Mouse (Mus musculus) lung, postnatal 10 days (tissue): Measurements from ENCODE around the gene Zfp637.
A peak's percentile ranks its signal among the peaks of the same experiment; 100 is the strongest.
"Not testable (repeated sequence)": the region's sequence is repeated elsewhere in the genome, so short reads cannot be mapped to it uniquely, and the experiment has no call there.

Experiments
- DNase-seq: peaks from one replicate; pipeline ENCODE4 v3.0.0; 2021

The Zfp637 gene

DNA sequence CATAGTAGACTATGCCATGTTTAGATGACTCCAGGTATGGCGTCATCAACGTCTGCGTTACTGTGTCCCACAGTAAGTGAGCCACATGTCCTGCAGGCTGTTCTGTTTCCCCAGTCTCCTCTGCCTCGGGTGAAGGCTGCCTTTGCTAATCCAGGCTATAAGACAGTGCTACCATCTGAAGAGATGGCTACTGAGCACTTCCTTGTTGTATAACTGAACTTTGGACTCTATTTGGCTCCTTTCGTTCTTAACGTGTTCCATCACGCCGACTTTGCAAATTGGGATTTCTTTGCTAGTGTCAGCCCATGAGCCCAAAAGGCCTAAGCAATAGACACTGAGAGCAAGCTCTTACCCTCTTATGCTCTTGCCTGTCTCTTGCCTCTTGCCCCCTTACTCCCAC lies 27.2 kb downstream of the Zfp637 start:
- DNase-seq: no peak

DNA sequence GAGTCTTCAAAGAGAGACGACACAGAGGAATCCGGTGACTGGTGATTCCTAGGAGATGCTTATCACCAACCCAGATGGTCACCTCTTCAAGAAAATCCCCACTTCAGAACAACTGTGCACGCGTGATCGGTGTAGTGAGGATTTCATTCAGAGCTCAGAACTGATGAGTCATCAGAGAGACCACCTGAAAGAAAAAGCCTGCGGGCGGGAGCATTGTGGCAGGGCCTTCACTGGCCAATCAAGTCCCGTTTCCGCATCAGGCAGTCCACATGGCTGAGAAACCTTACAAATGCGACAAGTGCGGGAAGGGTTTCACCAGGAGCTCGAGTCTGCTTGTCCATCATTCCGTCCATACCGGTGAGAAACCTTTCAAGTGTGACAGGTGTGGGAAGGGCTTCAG lies 30.1 kb downstream of the Zfp637 start:
- DNase-seq: no peak

DNA sequence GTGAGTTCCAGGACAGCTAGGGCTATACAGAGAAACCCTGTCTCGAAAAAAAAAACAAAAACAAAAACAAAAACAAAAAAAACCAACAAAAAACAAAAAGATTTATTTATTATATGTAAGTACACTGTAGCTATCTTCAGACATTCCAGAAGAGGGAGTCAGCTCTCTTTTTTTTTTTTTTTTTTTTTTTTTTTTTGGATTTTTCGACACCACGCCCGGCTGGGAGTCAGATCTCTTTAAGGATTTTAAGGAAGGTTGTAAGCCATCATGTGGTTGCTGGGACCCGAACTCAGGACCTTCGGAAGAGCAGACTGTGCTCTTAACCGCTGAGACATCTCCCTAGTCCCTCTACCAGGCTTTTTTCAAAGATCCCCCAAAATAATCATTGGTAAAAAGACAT lies 32.5 kb downstream of the Zfp637 start:
- not testable (repeated sequence) for DNase-seq

DNA sequence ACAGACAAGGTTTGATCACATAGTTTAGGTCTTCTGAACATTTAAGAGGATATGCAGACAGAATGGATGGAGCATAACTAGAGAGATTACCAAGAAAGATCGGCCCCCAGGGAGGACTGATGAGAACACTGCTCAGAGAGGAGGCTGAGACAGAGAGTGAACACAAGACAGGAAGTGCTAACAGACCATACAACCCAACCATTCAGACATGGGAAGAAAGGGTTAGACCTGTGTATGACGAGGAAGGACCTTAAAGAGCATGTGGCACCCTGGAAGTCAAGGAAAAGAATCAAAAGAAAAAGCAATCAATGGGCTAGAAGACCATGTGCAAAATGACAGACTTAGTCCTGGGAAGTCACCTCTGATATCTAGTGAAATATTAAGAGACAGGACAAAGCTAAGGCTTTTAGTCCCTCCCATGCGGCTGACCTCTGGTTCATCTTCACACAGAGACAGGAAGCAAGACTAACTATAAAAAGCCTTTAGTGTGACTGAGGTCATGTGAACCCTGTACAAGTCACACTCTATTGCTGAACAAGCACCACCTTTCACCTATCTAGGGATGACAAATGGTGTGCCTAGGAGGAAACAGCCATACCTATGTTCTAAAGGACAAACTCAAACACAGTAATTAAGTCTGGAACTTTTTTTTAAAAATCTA lies 33.8 kb downstream of the Zfp637 start:
- no peak for DNase-seq

DNA sequence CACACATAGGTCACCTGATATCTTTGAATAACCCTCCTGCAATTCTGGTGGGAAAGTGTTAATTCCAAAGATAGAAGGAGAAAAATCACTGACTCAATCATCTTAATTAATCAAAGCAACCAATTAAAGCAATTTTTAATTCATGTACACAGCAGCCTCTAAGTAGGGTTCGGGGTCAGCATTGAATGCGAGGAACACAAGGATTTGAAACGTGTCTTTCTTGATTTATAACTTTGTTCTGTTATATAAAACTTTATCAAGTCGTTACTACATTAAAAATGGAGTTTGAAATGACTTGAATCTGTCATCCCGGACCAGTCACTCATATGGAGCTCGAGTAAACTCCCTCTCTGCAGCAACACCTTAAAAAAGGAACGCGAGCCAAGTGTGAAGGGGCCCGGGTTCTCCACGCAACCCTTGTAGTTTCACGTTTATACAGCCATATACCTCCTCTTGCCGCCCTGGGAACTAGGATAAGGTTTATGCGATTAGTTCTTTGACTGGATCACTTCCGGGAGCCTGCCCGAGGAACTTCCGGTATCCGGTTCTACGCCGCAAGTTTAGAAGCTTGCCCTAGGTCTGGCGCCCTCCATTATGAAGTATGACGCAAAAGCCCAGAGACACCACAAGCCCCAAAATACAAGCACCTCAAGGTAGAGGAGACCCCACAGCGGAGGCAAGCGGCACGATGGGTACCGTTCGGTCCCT lies 37.9 kb downstream of the Zfp637 start:
- DNase-seq: peak; percentile 93

DNA sequence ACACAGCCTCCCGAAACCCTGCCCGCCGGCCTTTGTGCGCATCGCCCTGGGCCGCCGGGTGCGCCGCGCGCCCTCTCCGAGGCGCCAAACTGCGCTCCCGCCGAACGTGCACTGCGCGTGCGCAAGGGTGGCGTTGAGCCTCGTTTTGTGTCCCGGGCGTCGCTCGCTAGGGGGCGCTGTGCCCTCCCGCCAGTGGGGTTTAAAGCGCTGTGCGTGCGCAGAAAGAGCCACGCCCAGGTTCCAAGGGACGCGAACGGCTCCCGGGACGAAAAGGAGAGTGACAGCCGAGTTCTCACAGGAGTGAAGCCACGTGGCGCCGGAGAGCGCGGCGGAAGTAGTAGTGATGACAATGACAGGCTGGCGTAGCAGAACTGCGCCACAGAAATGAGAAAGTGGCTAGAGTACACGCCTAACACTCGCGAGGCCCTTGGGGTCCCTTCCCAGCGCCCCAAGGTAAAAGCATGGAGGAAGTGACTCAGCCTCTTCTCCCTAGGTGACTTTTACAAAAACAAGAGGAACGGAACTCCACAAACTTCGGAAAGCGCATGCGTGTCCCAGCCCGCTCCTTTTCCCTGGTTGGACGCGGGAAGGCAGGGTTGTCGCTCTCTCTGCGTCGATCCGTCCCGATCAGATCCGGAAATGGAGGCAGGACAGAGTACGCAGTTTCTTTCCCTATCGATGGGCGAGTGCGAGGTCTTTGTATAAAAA lies 38.6 kb downstream of the Zfp637 start:
- peak; percentile 99 for DNase-seq

DNA sequence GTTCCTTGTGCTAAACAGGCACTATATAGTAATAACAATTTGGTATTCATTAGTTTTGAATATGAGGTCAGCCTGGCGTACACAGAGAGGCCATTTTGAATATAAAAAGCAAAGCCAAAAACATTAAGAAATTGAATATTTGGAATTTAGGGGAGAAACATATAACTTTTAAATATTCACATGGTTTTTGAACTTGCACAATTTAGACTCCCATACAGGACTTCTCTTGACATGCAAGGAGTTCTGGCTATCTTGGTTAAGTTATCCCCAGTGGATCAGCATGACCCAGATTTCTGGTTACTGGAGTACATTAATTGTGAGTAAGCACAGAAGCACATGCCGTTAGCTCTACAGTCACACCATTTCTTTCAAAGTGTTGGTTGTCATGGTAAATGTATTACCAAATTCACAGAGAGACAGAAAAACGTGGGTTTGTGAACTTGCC lies 39.4 kb downstream of the Zfp637 start:
- no peak for DNase-seq

DNA sequence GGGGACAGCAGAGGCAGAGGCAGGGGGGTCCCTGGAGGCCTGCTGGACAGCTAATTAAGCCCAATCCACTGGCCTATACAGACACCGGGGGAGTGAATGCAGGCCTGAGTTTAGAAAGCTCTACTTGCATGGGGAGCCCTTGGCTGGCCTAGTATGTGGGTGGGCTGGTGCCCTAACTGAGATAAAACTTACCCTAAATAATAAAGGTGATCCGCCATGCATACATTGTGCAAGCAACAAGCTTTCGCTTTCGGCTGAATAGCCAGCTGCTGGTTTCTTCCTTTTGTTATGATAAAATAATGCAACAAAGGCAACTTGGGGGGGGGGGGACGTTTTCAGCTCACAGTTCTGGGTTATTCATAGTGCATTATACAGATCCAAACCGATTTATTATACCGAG lies 40.2 kb downstream of the Zfp637 start:
- DNase-seq: no peak

DNA sequence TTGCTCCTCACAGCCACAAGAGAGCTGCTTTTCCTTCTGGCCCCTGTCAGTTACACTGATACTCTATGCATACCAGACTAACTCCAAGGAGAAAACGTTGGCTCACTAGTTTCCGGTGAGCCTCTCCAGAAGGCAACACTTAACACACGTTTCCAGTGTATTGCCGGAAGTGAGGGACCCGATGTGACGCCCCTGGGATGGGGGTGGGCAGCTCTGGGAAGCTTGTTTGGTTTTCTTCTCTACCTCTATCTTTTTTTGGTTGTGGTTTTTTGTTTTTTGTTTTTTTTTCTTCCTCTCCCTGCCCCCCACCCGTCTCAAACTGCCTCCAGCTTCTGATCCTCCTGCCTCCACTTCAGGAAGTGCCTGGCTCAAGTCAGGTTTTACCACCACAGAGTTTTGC lies 41.0 kb downstream of the Zfp637 start:
- no peak for DNase-seq

DNA sequence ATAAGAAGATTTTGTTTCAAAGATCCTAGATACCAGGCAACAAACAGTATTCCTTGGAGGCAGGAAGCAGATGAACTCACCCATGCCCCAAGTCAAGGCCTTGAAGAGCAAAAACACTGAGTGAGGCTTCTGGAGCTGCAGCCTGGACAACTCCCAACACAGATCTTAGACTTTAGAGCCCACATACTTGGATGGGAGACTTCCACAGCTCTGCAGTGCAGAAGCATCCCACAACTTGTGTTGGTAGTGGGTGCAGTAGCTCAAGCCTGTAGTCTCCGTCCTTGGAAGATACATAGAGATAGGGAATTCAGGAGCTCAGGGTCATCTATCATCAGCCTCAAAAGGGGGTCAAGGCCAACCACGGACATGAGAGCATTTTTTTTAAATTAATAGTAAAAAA lies 45.0 kb downstream of the Zfp637 start:
- DNase-seq: no peak

DNA sequence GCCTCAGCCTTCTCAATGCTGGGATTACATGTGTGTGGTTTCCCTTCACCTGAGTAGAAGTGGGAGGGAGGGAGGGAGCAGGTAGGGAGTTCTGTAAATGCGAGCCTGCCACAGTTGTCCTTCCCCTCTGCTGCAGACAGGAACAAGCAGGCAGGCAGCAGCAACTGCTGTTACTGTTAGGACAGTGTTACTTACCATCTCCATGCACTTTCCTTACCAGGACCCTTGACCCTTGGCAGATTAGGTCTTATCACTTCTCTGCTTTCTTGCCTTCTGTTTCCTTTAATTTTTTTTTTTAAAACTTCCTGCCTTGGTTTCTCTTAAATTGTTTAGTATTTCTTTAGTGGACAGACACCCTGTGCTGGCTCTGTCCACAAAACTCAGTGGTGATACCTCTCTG lies 47.1 kb downstream of the Zfp637 start:
- no peak for DNase-seq

DNA sequence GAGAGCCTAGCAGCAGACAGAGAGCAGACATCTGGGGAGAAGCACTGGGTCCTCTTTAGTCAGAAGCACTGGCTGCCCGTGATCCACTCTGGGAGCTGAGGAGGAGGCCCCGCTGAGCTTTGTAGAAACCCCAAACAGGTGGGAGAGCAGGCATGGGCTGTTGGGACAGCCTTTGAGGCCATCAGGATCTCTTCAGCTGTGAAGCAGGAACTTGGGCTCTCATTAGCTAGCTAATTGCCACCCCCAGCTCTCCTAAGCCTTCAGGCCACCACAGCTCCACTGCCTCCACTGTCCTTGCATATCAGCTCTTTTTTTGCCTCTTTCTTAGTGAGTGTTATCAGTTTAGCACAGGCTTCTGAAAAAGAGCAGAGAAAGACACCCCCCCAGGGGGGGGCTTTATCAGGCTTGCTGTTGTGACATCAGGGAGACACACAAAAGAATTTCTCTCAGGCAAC lies 47.7 kb downstream of the Zfp637 start:
- no peak for DNase-seq

DNA sequence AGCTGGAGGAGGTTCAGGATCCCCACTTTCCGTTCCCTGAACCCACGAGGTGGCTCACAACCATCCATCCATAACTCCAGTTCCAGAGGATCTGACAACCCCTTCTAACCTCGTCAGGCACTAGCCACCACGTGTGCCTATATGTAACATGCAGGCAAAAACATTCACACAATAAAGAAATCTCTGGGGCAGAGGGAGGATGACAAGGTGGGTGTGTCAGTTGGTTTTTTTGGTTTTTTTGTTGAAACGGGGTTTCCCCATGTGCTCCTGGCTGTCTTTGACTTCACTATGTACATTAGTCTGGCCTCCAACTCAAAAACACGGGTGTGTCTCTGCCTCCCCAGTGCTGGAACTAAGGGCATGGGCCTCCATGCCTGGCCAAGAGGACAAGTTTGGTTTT lies 49.3 kb downstream of the Zfp637 start:
- no peak for DNase-seq

DNA sequence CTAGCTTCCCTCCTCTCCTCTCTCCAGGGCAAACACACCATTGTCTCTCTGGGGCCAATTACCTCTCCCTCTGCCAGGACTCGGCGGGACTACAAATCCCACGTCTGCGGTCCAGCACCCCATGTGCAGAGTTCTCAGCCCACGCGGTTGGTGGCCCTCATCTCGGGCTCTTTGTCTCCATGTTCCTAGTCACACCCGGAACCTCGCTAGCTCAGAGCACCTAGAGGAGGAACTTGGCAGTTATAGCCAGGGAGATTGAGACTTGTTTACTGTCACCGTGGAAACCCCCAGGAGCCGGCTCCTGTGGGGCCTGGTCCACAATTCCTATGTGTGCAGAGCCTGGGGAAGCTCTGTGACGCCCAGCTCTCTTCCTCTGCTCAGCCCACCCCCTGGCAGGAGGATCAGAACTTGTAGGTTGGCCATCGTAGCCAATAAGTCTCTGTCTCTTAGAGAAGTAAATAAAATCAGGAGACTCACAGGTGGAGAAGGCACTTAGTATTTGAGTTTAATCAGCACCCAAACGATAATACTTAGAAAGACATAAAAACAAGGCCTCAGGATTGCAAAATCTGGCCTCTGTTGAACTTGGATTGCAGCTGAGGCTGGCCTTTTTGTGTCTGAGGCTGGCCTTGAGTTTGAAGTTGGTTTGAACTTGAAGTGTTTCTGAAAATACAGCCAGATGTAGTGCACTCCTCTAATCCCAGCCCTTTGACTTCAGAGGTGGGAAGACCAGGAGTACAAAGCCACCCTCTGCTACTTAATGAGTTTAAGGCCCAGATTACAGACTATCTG lies 50.6 kb downstream of the Zfp637 start:
- peak; percentile 26 for DNase-seq

DNA sequence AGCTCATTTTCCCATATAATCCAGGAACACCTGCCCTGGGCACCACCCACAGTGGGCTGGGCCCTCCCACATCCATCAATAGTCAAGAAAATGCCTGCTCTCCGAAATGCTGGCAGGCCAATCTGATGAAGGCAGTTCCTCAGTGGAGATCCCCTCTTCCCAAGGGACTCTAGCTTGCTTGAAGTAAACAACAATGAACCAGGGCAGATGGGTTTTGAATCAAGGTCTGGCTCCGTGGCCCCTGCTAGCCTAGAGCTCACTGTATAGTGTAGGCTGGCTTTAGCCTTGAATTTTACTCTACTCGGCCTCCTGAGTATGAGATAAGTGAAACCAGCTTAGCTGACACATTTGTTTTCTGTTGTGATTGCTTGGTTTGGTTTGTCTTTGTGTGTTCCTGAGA lies 51.4 kb downstream of the Zfp637 start:
- no peak for DNase-seq

DNA sequence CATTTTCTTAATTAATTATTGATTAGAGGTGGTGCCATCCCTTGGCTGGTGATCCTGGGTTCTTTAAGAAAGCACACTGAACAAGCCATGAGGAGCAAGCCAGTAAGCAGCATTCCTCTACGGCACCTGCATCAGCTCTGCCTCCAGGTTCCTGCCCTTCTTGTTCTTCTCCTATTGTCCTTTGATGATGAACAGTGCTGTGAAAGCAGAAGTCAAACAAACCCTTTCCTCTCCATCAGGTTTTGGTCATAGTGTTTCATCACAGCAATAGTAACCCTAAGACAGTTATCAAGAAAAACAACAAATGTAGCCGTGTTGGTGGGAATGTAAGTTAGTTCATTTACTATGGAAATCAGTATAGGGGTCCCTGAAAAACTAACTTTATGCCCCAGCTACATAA lies 52.5 kb downstream of the Zfp637 start:
- DNase-seq: no peak
